Mouse (Mus musculus): ENCODE results near the gene Xylb.
"Not testable (repeated sequence)": the region's sequence is repeated elsewhere in the genome, so short reads cannot be mapped to it uniquely, and the experiment has no call there.

Xylb gene

GRCm38 (mm10) chr9:119340909-119341816 is 16.0 kb upstream of the Xylb start, which contains the start of gene Myd88:
Gene Myd88, minus strand, starts transcription at chr9:119341411.
- peak; percentile 99 for DNase-seq

- DNase-seq: peak; percentile 63 to 80
Observed at GRCm38 (mm10) chr9:119342728-119343127, 14.5 kb upstream of the Xylb start.

GRCm38 (mm10) chr9:119346376-119346775 is 10.8 kb upstream of the Xylb start:
- DNase-seq: no peak

- no peak for DNase-seq
Observed at GRCm38 (mm10) chr9:119350531-119350930, 6.7 kb upstream of the Xylb start.

GRCm38 (mm10) chr9:119350947-119351705 is 6.1 kb upstream of the Xylb start:
- no peak for DNase-seq

- DNase-seq: peak; percentile 76 to 82
Observed at GRCm38 (mm10) chr9:119352060-119352459, 5.1 kb upstream of the Xylb start.

GRCm38 (mm10) chr9:119353926-119354325 is 3.3 kb upstream of the Xylb start:
- DNase-seq: no peak

GRCm38 (mm10) chr9:119355943-119356342 is 1.2 kb upstream of the Xylb start:
- DNase-seq: no peak

- DNase-seq: no peak
Observed at GRCm38 (mm10) chr9:119358058-119358429, 863 bp downstream of the Xylb start.

GRCm38 (mm10) chr9:119361416-119361815 is 4.2 kb downstream of the Xylb start:
- DNase-seq: no peak

GRCm38 (mm10) chr9:119363229-119363628 is 6.0 kb downstream of the Xylb start:
- no peak for DNase-seq

- peak in 1 of 2 experiments; percentile 34 for DNase-seq
Observed at GRCm38 (mm10) chr9:119365284-119365683, 8.1 kb downstream of the Xylb start, which contains the start of gene Slc22a14. Gene Slc22a14, minus strand, starts transcription at chr9:119365553.

- DNase-seq: no peak
Observed at GRCm38 (mm10) chr9:119368367-119368766, 11.2 kb downstream of the Xylb start.

- DNase-seq: not testable (repeated sequence)
Observed at GRCm38 (mm10) chr9:119370770-119371169, 13.6 kb downstream of the Xylb start.

GRCm38 (mm10) chr9:119371251-119371650 is 14.1 kb downstream of the Xylb start:
- no peak for DNase-seq

- DNase-seq: no peak
Observed at GRCm38 (mm10) chr9:119375008-119375407, 17.8 kb downstream of the Xylb start.

- DNase-seq: no peak
Observed at GRCm38 (mm10) chr9:119375556-119375955, 18.4 kb downstream of the Xylb start.

GRCm38 (mm10) chr9:119378231-119378630 is 21.1 kb downstream of the Xylb start:
- no peak for DNase-seq

GRCm38 (mm10) chr9:119382603-119383002 is 25.4 kb downstream of the Xylb start:
- DNase-seq: no peak

- no peak for DNase-seq
Observed at GRCm38 (mm10) chr9:119388956-119389355, 31.8 kb downstream of the Xylb start.

- no peak for DNase-seq
Observed at GRCm38 (mm10) chr9:119390214-119390613, 33.0 kb downstream of the Xylb start.

GRCm38 (mm10) chr9:119394808-119395207 is 37.6 kb downstream of the Xylb start:
- no peak for DNase-seq

GRCm38 (mm10) chr9:119401351-119401750 is 44.2 kb downstream of the Xylb start:
- DNase-seq: peak; percentile 22 to 44

GRCm38 (mm10) chr9:119401801-119402214 is 44.6 kb downstream of the Xylb start, which contains the start of gene Acvr2b:
Gene Acvr2b, plus strand, starts transcription at chr9:119402118.
- peak; percentile 94 to 96 for DNase-seq

Measured in lung, adult 18-20 months (tissue).